Mouse (Mus musculus): ENCODE data around the gene Ifit3b. TPM values are rescaled to one million over a fixed set of nuclear protein-coding genes. Genes with fewer than 3 reads are reported as not detected.
"Not testable (repeated sequence)": the region's sequence is repeated elsewhere in the genome, so short reads cannot be mapped to it uniquely, and the experiment has no call there.

Gene Ifit3b
- total RNA-seq, 2 experiments from 2014 or later, result 1.5 to 2.0 TPM

DNA sequence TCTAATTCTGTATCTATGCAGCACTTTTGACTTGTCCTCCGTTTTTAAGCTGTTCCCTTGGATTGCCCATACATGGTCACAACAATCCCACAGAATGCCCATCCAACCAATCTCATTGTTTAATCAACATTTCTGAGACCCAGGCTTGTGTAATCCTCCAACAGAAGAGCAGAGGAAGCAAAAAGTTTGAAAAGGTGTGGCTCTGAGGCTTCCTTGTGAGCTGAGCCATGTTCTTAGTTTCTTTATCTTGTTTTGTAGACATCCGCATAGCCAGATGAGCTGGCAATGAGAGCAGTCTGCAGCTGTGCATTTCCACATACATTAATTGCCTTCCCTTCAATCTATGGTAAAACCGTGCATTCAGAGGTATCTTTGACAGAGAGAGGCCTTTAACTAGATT is 2.3 kb upstream of the Ifit3b start:
- DNase-seq (ENCODE audit: low spot score in 2 of 2), result no peak

DNA sequence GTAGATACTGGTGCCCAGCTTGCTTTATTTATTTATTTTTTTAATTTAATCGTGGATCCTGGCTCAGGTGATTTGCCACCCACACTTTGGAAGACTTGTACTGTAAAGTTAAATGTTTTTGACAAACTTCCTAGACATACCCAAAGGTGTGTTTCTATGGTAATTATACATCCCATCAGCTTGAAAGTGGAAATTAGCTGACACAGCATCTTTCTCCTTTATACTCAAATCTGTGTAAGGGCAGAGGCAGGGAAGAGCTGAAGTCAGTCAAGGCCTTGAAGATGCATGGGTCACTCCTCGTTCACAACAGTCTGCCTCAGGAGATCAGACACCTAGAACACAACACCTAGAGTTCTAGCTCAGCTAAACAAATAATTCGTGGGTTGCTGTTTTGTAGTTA is 2.3 kb downstream of the Ifit3b start:
- DNase-seq (ENCODE audit: low spot score in 2 of 2), result not testable (repeated sequence)

DNA sequence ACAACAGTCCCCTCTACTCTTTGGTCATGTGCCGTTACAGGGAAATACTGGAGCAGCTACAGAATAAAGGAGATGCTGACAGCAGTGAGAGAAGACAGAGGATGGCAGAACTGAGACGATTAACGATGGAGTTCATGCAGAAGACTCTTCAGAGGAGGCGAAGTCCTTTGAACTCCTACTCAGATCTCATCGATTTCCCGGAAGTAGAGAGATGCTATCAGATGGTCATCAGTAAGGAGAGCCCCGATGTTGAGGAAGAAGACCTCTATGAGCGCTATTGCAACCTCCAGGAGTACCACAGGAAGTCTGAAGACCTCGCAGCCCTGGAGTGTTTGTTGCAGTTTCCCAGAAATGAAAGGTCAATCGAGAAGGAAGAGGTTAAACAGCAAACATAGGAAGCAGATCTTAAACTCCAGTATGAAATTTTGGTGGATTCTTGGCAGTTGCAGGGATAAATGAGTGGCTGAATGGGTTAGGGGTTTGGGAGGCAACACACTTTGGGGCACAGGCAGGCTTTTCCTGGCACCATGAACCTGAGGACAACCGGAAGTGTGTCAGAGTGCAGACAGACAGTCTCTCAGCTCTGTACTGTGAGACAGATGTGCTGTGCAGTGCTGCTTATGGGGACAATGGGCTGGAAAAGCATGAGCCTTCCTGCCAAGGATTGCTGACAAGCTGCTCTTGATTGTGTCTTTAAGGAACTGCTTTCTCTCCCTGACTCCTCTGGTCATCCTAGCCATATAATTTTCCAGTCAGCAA is 4.7 kb downstream of the Ifit3b start:
- not testable (repeated sequence) for DNase-seq (ENCODE audit: low spot score in 2 of 2)

DNA sequence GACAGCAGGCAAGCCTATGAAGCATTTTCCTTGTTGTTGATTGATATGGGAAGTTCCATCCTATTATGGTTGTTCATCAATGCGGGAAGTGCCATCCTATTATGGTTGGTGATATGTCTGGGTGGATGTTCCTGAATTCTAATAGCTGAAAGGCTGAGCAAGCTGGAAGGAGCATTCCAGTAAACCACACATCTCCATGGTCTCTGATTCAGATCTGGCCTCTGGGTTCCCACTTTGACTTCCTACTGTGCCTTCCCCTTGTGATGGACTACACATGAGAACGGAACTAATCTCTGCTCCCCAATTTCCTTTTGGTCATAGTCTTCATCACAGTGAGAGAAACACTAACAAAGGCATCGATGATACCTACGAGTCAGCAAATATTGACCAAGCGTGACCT is 13.1 kb downstream of the Ifit3b start:
- no peak for DNase-seq (ENCODE audit: low spot score in 2 of 2)

DNA sequence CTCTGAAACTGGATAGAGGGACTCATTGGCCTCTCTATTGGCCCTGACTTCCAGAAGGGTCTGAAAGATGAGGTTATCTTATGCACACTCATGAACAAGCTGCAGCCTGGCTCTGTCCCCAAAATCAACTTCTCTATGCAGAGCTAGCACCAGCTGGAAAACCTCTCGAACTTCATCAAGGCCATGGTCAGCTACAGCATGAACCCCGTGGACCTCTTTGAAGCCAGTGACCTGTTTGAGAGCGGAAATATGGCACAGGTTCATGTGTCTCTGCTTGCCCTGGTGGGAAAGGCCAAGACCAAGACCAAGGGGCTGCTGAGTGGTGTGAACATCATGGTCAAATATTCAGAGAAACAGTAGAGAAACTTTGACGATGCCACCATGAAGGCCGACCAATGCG is 16.0 kb downstream of the Ifit3b start:
- DNase-seq (ENCODE audit: low spot score in 2 of 2), result no peak

DNA sequence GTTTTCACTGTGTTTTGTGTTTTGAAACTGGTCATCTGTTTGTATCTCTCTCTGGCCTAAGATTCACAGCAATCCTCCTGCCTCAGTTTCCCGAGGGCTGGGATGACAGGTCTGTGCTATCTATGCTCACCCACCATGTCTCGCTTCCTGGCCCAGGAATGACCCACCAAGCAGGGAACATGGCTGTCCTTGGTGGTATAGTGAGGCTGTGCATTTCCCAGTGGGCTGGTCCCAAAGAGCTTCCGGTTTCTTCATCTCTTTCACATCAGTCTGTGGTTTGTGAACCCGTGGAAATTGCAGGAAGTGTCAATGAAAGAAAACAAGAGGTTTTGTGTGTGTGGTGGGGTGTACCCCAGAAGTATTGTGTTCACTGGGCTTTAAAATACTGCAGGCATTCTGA is 16.9 kb downstream of the Ifit3b start:
- DNase-seq (ENCODE audit: low spot score in 2 of 2), result no peak

DNA sequence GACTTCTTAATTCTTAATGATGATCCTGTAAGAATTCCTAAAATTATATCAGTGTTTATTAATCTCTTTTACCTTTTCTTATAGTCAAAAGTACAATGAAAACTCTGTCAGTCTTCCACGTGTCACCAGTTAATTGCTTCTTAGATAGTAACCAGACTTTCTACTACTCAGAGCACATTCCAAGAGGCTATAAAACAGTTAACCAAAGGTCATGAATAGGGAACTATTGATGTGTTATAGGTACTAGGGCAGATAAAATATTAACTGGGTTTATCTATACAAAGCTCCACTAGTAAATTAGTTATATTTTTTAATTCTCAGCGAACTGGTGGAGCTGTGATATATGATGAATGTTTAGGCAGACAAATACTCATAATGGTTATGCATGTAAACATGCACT is 19.7 kb downstream of the Ifit3b start:
- DNase-seq (ENCODE audit: low spot score in 2 of 2), result no peak

DNA sequence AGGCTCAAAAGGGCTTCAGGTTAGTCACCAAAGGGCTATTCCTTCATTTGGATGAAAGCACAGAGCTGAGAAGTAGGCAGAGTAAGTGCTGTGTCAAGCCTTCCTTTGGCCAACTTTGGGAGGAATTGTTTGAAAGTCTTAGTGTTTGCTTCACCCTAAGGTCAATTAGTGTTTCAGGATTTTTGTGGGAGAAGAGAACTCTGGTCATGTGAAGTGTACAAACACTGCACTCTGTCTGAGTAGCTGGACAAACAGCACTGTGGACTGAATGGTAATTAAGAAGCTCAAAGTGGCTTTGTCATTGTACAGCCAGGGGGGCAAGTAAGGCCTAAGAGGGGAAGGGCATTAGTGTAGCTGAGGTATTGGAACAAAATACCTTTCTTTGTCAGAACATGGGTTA is 23.7 kb downstream of the Ifit3b start:
- no peak for DNase-seq (ENCODE audit: low spot score in 2 of 2)

DNA sequence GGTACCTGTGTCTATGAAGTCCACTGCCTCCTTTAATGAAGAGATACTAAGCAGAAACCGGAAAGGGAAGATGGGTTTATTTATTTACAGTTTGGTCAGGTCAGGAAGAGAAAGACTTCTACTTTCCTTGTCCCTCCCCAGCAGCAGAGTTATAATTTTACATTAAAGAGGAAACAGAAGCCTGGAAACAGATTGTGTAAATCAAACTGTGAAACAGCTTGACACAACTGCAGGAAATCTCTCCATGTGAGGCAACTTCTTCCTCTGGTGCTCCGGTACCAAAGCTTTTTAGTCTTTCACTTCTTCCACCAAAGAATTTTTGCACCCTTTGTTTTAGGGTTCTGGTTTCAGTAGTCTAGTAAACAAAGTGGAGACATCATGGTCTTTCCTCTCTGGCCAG is 25.7 kb downstream of the Ifit3b start:
- no peak for DNase-seq (ENCODE audit: low spot score in 2 of 2)

DNA sequence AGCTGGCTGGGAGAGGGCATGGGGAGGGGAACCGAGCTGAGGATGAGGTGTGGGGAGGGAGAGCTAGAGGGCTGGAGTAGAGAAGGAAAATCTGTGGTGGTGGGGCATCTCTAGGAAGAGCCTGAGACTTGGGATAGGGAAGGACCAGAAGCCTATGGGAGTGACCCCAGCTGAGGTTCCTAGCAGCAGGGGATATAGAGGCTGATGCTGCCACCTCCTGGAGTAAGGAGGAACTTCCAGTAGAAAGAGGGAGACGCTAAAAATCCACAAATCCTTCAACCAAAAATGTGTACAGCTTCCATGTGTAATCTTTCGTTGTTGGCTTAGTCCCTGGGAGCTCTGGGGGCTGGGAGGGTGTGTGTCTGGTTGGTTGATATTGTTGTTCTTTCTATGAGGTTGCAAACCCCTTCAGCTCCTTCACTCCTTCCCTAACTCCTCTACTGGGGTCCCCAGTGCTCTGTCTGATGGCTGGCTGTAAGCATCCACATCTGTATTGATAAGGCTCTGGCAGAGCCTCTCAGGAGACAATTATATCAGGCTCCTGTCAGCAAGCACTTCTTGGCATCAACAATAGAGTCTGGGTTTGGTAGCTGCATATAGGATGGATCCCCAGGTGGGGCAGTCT is 29.3 kb downstream of the Ifit3b start:
- DNase-seq (ENCODE audit: low spot score in 2 of 2), result peak in 1 of 2 experiments; percentile 11

DNA sequence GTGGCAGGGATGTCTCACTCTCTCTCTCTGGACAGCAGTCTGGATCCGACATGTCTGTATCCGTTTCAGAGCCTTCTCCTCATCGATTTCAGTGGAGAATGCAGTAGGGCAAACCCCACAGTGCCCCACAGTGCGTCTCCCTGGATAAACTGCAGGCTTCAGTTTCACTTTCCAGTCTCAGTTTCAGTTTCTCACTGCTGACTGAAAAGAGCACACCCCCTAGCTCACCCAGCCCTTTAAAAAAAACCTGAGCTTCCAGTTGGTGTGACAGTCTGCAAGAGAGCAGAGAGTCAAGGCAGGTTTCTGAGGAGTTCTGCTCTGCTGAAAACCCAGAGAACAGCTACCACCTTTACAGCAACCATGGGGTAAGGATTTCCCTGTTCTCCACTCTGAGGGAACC is 32.9 kb downstream of the Ifit3b start, which contains the start of the genes Ifit1bl2 and Ifit1:
Gene Ifit1bl2 (minus strand): TSS at position 121 of the 400 bp plus-strand sequence.
Gene Ifit1 (plus strand): TSS at position 249 of the 400 bp plus-strand sequence.
- no peak for DNase-seq (ENCODE audit: low spot score in 2 of 2)

DNA sequence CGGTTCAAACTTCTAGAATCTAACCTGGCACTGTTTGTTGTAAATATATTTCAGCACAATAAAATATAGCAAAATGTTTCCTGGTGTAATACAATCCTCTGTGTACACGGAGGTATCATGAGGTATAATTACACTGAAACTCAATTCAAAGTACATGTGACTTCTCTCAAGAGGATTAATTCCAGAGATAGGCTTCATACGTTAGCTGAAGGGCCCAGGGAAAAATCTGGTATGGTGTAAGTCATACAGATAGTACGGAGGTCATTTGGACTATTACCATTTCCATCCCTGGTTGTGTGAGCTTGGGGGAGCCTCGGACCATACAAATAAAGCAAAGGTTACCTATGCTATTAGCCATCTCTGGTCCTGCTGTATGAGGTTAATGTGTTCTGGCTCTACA is 34.8 kb downstream of the Ifit3b start:
- DNase-seq (ENCODE audit: low spot score in 2 of 2), result no peak

DNA sequence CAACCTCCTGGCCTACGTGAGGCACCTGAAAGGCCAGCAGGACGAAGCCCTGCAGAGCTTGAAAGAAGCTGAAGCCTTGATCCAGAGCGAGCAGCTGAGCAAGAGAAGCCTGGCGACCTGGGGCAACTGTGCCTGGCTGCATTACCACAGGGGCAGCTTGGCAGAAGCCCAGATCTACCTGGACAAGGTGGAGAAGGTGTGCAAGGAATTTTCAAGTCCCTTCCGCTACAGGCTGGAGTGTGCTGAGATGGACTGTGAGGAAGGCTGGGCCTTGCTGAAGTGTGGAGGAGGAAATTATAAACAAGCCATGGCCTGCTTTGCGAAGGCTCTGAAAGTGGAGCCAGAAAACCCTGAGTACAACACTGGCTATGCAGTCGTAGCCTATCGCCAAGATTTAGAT is 39.9 kb downstream of the Ifit3b start:
- not testable (repeated sequence) for DNase-seq (ENCODE audit: low spot score in 2 of 2)

DNA sequence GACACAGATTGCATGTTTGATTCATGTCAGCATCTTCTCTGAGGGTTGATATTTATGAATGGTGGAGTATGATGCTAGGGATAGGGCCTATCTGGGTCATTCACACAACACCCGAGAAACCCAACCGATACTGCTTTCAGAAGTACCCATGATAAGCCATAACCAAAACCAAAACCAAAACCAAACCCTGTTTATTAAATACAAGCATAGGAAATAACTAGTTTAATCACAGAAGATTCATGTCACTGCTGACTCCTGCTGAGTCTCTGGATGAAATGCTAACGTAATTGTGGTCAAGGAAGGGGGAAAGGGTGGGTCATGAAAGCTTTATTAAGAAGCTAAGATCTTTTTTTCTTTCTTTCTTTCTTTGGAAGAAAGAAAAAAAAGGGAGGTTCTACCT is 42.5 kb downstream of the Ifit3b start:
- no peak for DNase-seq (ENCODE audit: low spot score in 2 of 2)

DNA sequence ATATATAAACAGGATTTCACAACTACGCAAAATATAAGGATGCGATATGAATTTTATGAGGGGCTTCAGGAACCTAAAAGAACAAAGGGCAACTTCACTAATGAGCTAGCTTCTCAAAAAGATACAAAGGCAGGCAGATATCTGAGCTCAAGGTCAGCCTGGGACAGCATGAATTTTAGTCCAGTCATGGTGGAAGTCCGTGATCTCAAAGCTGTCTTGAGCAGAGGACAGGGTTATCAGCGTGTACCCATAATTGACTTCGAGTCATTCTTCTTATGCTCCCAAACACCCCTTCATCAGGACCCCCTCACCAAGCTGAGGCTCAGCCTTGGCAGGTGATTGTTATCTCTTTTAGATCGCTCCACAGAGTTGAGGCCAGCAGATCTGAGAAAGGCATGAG is 43.2 kb downstream of the Ifit3b start:
- no peak for DNase-seq (ENCODE audit: low spot score in 2 of 2)

DNA sequence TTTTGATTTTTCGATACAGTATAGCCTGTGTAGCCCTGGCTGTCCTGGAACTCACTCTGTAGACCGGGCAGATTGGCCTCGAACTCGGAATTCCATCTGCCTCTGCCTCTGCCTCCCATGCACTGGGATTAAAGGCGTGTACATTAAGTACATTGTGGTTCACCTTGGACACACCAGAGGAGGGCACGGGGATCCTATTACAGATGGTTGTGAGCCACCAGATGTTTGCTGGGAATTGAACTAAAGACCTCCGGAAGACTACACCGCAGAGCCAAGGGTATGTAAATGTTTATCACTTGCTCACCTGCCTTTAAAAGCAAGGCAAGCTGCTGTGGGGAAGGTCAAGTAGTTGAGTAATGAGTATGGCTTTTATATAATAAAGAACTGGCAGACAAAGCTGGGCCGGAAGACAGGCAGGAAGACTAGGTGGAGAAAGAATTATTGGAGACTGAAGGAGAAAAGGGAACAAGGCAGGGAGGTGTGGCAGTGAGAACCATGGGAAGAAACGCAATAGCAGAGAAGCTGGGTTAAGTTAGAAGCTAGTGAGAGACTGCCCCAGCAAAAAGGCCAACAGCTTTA is 47.5 kb downstream of the Ifit3b start:
- no peak for DNase-seq (ENCODE audit: low spot score in 2 of 2)

DNA sequence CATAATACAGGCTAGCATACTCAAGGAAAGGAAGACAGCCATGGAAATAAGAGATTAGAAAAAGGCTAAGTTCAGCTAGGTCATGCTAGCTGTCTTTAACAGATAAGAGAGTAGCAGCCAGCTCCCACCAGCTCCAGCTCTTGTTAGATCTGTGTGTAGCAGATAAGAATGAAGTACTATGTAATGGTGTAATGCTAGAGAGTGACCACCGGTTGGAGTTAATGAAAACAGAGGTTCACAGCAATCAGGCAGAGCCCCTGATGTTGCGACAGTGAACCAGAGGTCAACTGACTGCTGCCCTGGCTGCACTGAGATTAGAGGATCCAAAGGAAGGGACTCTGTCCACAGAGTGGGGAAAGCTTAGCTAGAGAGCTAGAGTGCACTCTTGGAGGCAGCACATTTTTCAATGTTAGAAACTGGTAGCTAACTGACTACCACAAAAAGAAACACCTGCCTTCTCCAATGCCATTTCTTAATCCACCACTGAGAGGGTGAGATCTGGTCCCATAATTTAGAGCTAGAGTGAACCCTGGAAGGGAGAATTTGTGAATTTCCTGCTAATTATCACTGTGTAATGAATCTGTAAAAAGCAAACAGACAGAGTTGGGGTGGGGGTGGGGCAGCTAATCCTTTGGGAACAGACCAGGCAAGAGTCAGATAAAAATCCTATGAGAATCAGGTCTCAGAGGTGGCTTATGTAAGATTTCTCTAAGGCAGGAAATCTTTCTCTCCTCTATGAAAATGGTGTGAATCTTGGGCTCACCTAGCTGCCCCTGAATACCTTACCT is 48.9 kb downstream of the Ifit3b start:
- DNase-seq (ENCODE audit: low spot score in 2 of 2), result no peak

DNA sequence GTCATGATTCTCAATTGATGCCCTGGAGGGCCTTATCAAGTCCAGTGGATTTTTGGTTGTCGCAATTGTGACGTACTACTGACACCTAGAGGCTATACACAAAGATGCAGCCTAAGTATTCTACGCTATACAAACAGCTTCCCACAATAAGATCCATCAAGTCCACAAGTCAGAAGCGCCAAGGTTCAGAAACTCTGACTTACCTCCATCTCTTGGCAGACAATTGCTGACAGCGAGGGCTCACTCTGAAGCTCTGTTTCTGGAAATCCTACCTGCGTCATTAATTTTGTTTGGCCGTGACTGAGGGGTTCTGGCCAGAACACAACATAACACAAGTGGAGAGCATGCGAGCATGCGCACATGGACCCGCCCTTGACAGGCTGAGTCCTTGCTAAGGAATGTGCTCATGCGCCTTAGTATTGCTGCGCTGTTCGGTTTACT is 54.3 kb downstream of the Ifit3b start:
- DNase-seq (ENCODE audit: low spot score in 2 of 2), result peak in 1 of 2 experiments; percentile 36

DNA sequence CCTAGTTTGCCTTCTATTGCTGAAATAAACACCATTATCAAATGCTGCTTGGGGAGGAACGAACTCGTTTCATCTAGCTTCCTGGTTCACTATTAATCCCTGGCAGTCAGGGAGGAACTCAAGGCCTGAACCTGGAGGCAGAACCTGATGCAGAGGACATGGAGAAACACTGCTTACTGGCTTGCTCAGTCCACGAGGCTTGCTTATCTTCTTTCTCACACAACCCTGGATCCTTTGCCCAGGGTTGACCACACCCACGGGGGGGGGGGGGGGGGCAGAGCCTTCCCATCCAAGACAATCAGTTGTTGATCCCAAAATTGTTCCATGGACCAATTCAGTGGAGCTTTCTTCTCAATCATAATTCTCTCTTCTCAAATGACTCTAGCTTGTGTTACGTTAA is 55.0 kb downstream of the Ifit3b start:
- no peak for DNase-seq (ENCODE audit: low spot score in 2 of 2)

Measured in adrenal gland, postnatal 4 days (tissue).